Mouse (Mus musculus) midbrain, postnatal 0 days (tissue): ENCODE measurements around the gene Ric8a. TPM values are rescaled to one million over a fixed set of nuclear protein-coding genes. Genes with fewer than 3 reads are reported as not detected.
A peak's percentile ranks its signal among the peaks of the same experiment; 100 is the strongest.

Experiments
- ATAC-seq: fragments of 200-750 bp; cut with Nextera tagmentation; 2 replicates; pipeline ENCODE4 v1.8.0; 2017; ENCODE audit warnings: moderate number of reproducible peaks, mild to moderate bottlenecking, moderate TSS enrichment, moderate library complexity; ENCODE audit not compliant: low FRiP score
- DNase-seq: peaks from one replicate; pipeline ENCODE4 v3.0.0-alpha.2; 2015; ENCODE audit warnings: low spot score
- H3K27ac ChIP-seq: fragments of 300-500 bp; sonication (generic); 2 replicates; pipeline ENCODE4 v1.5.1; 2014; ENCODE audit warnings: low read depth, mild to moderate bottlenecking, low read length, mixed read lengths
- H3K27me3 ChIP-seq: fragments of 300-500 bp; sonication (generic); 2 replicates; pipeline ENCODE4 v1.6.1; 2014; ENCODE audit warnings: low read length, control low read depth, mixed read lengths; ENCODE audit not compliant: insufficient read depth
- H3K36me3 ChIP-seq: fragments of 300-500 bp; sonication (generic); 2 replicates; pipeline ENCODE4 v1.6.1; 2014; ENCODE audit warnings: low read length, control low read depth, mixed read lengths; ENCODE audit not compliant: insufficient read depth
- H3K4me1 ChIP-seq: fragments of 300-500 bp; sonication (generic); 2 replicates; pipeline ENCODE4 v1.6.1; 2014; ENCODE audit warnings: mild to moderate bottlenecking, control low read depth, antibody characterized with exemption, low read length, mixed read lengths; ENCODE audit not compliant: insufficient read depth
- H3K4me2 ChIP-seq: fragments of 300-500 bp; sonication (generic); 2 replicates; pipeline ENCODE4 v1.6.1; 2014; ENCODE audit warnings: low read depth, mild to moderate bottlenecking, low read length, mixed read lengths; ENCODE audit not compliant: poor library complexity, severe bottlenecking
- H3K4me3 ChIP-seq: fragments of 300-500 bp; sonication (generic); 2 replicates; pipeline ENCODE4 v1.5.1; 2014; ENCODE audit warnings: low read depth, mild to moderate bottlenecking, low read length, moderate library complexity
- H3K9ac ChIP-seq: fragments of 300-500 bp; sonication (generic); replicated peaks from 2 replicates; pipeline ENCODE4 v1.6.1; 2014; ENCODE audit warnings: mild to moderate bottlenecking, low read length, moderate library complexity, mixed read lengths; ENCODE audit not compliant: poor library complexity, severe bottlenecking
- H3K9me3 ChIP-seq: fragments of 300-500 bp; sonication (generic); 2 replicates; pipeline ENCODE4 v1.6.1; 2016; ENCODE audit warnings: low read length, control low read depth
- CTCF ChIP-seq: IDR thresholded peaks from 2 replicates; pipeline ENCODE4 v1.5.1; 2016; ENCODE audit warnings: antibody characterized with exemption, mild to moderate bottlenecking
- WGBS: fragments of 180-500 bp; shearing (Covaris S2); extraction: QIAGEN DNeasy Blood & Tissue Kit; methylation state at CpG from one replicate; pipeline ENCODE4 v1.1.7; 2014; 5-methylcytosine and 5-hydroxymethylcytosine counted together
- polyA plus RNA-seq: library from polyadenylated mRNA; unstranded; fragments of >200 nt; fragmentation: Nextera tagmentation; extraction: Ambion mirVana; gene quantifications from 2 replicates; pipeline ENCODE4 v1.2.1, GENCODE M21; 2015
- total RNA-seq: library from RNA; depleted of rRNA; stranded (reverse); fragments of >200 nt; gene quantifications from 2 replicates; pipeline ENCODE4 v1.2.3, GENCODE M21; 2014

The Ric8a gene
- total and polyA plus RNA-seq, 2 experiments from 2014 or later, result 81.2 to 91.8 TPM

- DNase-seq, result no peak
- no peak for ATAC-seq
- Histone ChIP-seq H3K9me3 (no peaks in the 10 kb centered on the region), H3K4me3 (no peak within 1 kb of the TSS), H3K4me1 (no peaks in the 10 kb centered on the region), H3K27me3 (no peaks in the 10 kb centered on the region), H3K9ac (no peak within 1 kb of the TSS), H3K4me2 (no peak within 1 kb of the TSS), H3K36me3 (peaks cover 32% of the 10 kb centered on the region), H3K27ac (no peak within 1 kb of the TSS)
- 85% methylated on average over 10 of the region's 10 CpGs for WGBS
- no peak for TF ChIP-seq CTCF
These were observed 43.5 kb downstream of the Ric8a start, which contains the start of gene Cox8b for GRCm38 (mm10) chr7:140900220-140900619. Cox8b (minus strand) TSS chr7:140900446.

- no peaks in the 10 kb centered on the region for H3K27me3 ChIP-seq
- no peak overlapping the region for H3K4me2 ChIP-seq
- no peaks in the 10 kb centered on the region for H3K4me1 ChIP-seq
- WGBS, result 81% methylated on average over 15 of the region's 15 CpGs
- peaks cover 23% of the 10 kb centered on the region for H3K36me3 ChIP-seq
- no peak for DNase-seq
- no peak for TF ChIP-seq CTCF
- H3K9me3 ChIP-seq, result no peaks in the 10 kb centered on the region
- no peak overlapping the region for H3K9ac ChIP-seq
- ATAC-seq, result no peak
- no peak overlapping the region for H3K4me3 ChIP-seq
- H3K27ac ChIP-seq, result no peak overlapping the region
These were observed 45.5 kb downstream of the Ric8a start for GRCm38 (mm10) chr7:140902036-140902875.

DNA sequence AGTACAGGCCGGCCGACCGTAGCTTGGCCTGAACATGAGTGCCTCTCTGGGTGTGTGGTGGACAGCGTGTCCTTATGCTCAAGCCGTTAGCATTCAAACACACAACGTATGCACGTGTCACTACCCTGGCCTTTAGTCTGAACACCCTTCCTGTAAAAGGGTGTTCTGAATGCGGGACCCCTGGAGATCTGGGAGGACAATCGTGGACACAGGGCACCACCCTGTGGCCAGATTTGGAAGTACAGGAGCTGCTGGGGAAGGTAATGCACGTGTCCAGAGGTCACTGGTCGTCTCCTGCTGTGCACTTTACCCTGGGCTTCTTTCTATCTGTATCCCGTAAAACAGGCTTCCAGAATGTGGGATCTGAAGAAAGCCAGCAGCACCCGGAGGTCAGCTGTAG lies 46.5 kb downstream of the Ric8a start:
- WGBS, result 23% methylated on average over 13 of the region's 13 CpGs
- no peaks in the 10 kb centered on the region for H3K9me3 ChIP-seq

DNA sequence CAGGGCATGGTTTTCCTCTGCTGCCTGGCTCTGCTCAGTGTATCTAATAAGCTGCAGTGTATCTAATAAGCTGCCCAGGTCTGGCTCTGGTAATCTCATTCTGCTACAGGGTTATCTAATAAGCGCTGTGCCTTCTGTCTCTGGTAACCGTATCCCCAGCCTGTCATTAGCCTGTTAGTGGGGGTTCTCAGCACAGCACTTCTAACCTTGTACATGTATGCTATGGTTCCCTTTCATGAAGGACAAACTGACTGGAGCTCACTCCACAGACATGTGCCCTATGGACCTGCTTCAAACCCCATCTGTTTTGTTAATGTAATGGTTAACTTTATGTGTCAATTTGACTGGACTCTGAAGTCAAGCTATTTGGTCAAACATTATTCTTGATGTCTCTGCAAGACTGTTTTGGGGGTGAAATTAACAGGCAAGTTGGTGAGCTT lies 48.9 kb downstream of the Ric8a start:
- no peak overlapping the region for H3K27ac ChIP-seq
- no peak overlapping the region for H3K4me2 ChIP-seq
- no peaks in the 10 kb centered on the region for H3K27me3 ChIP-seq
- no peaks in the 10 kb centered on the region for H3K9me3 ChIP-seq
- H3K9ac ChIP-seq, result no peak overlapping the region
- DNase-seq, result no peak
- no peak for ATAC-seq
- 89% methylated on average over 2 of the region's 2 CpGs for WGBS
- H3K4me1 ChIP-seq, result no peaks in the 10 kb centered on the region
- TF ChIP-seq CTCF, result no peak
- no peak overlapping the region for H3K4me3 ChIP-seq
- H3K36me3 ChIP-seq, result no peaks in the 10 kb centered on the region

More for the DNA sequence above, 46.5 kb downstream of the Ric8a start:
- DNase-seq, result peak; percentile 71
- peak; percentile 91 for TF ChIP-seq CTCF
- Histone ChIP-seq H3K4me1 (no peaks in the 10 kb centered on the region), H3K27me3 (no peaks in the 10 kb centered on the region), H3K4me3 (no peak overlapping the region), H3K27ac (no peak overlapping the region), H3K9ac (0 out of 2 replicates have a peak overlapping the region, but pooled peaks have one; percentile 40), H3K36me3 (peaks cover 13% of the 10 kb centered on the region; the same call in 1 of the 2 replicates), H3K4me2 (no peak overlapping the region)
- peak; percentile 42 for ATAC-seq

GRCm38 (mm10) chr7:140907131-140907530 lies 50.4 kb downstream of the Ric8a start:
- no peak for TF ChIP-seq CTCF
- no peak for ATAC-seq
- no peaks in the 10 kb centered on the region for H3K9me3 ChIP-seq

GRCm38 (mm10) chr7:140907697-140908096 lies 50.9 kb downstream of the Ric8a start:
- 84% methylated on average over 7 of the region's 7 CpGs for WGBS
- Histone ChIP-seq H3K9me3 (no peaks in the 10 kb centered on the region), H3K4me2 (no peak overlapping the region), H3K4me1 (no peaks in the 10 kb centered on the region), H3K27ac (no peak overlapping the region), H3K27me3 (no peaks in the 10 kb centered on the region), H3K36me3 (no peaks in the 10 kb centered on the region), H3K4me3 (no peak overlapping the region), H3K9ac (no peak overlapping the region)
- no peak for DNase-seq
- TF ChIP-seq CTCF, result peak; percentile 40
- ATAC-seq, result no peak

More at GRCm38 (mm10) chr7:140907131-140907530, 50.4 kb downstream of the Ric8a start:
- no peak for DNase-seq
- no peak overlapping the region for H3K4me3 ChIP-seq
- no peak overlapping the region for H3K27ac ChIP-seq
- no peaks in the 10 kb centered on the region for H3K27me3 ChIP-seq
- H3K9ac ChIP-seq, result no peak overlapping the region
- H3K36me3 ChIP-seq, result no peaks in the 10 kb centered on the region
- 86% methylated on average over 13 of the region's 13 CpGs for WGBS
- no peak overlapping the region for H3K4me2 ChIP-seq
- H3K4me1 ChIP-seq, result no peaks in the 10 kb centered on the region
